Mouse (Mus musculus) liver, adult 2 months (tissue): ENCODE data around the gene Cd8a. TPM values are rescaled to one million over a fixed set of nuclear protein-coding genes. Genes with fewer than 3 reads are reported as not detected.

Source experiments
- DNase-seq: peaks from one replicate; pipeline ENCODE4 v3.0.0-alpha.2; 2011; ENCODE audit warnings: low read depth, low spot score; ENCODE audit errors: extremely low read depth
- H3K27ac ChIP-seq: fragments of 200-500 bp; replicated peaks from 2 replicates; pipeline ENCODE4 v1.5.1; 2012; ENCODE audit warnings: low read depth, mild to moderate bottlenecking, control low read depth, inconsistent platforms, low read length; ENCODE audit not compliant: insufficient read depth
- H3K27me3 ChIP-seq: fragments of 200-500 bp; 2 replicates; pipeline ENCODE4 v1.6.1; 2012; ENCODE audit warnings: mild to moderate bottlenecking, moderate library complexity, low read length, inconsistent platforms; ENCODE audit not compliant: control insufficient read depth, insufficient read depth
- H3K36me3 ChIP-seq: fragments of 200-500 bp; 2 replicates; pipeline ENCODE4 v1.6.1; 2012; ENCODE audit warnings: low read length, inconsistent platforms; ENCODE audit not compliant: control insufficient read depth, insufficient read depth
- H3K4me1 ChIP-seq: fragments of 200-500 bp; 2 replicates; pipeline ENCODE4 v1.6.1; 2011; ENCODE audit warnings: low read length; ENCODE audit not compliant: control insufficient read depth, insufficient read depth
- H3K4me3 ChIP-seq: fragments of 200-500 bp; 2 replicates; pipeline ENCODE4 v1.5.1; 2011; ENCODE audit warnings: low read depth, mild to moderate bottlenecking, control low read depth, low read length, moderate library complexity; ENCODE audit not compliant: insufficient read depth
- H3K79me2 ChIP-seq: fragments of 200-500 bp; 2 replicates; pipeline ENCODE4 v1.6.1; 2012; ENCODE audit warnings: inconsistent platforms, mild to moderate bottlenecking, low read length, moderate library complexity; ENCODE audit not compliant: control insufficient read depth, insufficient read depth
- H3K9ac ChIP-seq: fragments of 200-500 bp; 2 replicates; pipeline ENCODE4 v1.6.1; 2012; ENCODE audit warnings: low read depth, mild to moderate bottlenecking, control low read depth, inconsistent platforms, low read length
- CTCF ChIP-seq: fragments of 200-500 bp; IDR thresholded peaks from 2 replicates; pipeline ENCODE4 v1.5.1; 2011; ENCODE audit warnings: low read depth, low read length, control low read depth
- POLR2A ChIP-seq: fragments of 200-500 bp; IDR thresholded peaks from 2 replicates; pipeline ENCODE4 v1.6.1; 2011; ENCODE audit warnings: low read length, control low read depth; ENCODE audit not compliant: insufficient read depth; ENCODE audit errors: extremely low read depth
- WGBS: fragments of 180-500 bp; shearing (Covaris S2); methylation state at CpG from one replicate; pipeline ENCODE4 v1.1.7; 2018; 5-methylcytosine and 5-hydroxymethylcytosine counted together
- polyA plus RNA-seq: library from polyadenylated mRNA; depleted of rRNA; stranded (reverse); fragments of >200 nt; gene quantifications from 2 replicates; pipeline ENCODE4 v1.2.3, GENCODE M21; 2012
- total RNA-seq: library from RNA; depleted of rRNA; stranded (reverse); fragments of >200 nt; gene quantifications from 2 replicates; pipeline ENCODE4 v1.2.3, GENCODE M21; 2014

Gene Cd8a
- total and polyA plus RNA-seq, 2 experiments, result 0.18 to 0.22 TPM

DNA sequence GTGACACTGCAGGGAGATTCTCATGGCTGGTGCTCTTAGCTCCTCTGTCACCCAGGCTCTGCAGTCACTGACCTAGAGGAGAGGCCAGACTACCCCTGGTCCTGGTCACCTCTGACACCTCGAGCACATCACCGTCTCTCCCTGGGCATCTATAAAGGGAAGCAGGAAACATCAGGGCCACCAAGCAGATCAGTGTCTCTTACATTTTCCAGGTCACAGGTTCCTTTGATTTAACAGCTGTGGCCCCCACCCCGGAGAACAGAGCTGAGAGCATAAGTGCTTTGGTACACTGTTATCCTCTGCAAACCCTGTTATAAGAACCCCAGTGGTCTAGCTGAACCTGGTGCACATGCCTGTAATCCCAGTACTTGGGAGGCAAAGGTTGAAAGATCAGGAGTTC lies 40.2 kb upstream of the Cd8a start:
- WGBS, result 85% methylated on average over 3 of the region's 3 CpGs
- no peak overlapping the region for H3K27ac ChIP-seq
- H3K79me2 ChIP-seq, result no peaks in the 10 kb centered on the region
- no peaks in the 10 kb centered on the region for H3K4me1 ChIP-seq
- no peak overlapping the region for H3K9ac ChIP-seq
- TF ChIP-seq POLR2A (no peak), CTCF (no peak)
- H3K4me3 ChIP-seq, result no peak overlapping the region
- peak; percentile 4 for DNase-seq
- H3K36me3 ChIP-seq, result no peaks in the 10 kb centered on the region
- no peaks in the 10 kb centered on the region for H3K27me3 ChIP-seq

DNA sequence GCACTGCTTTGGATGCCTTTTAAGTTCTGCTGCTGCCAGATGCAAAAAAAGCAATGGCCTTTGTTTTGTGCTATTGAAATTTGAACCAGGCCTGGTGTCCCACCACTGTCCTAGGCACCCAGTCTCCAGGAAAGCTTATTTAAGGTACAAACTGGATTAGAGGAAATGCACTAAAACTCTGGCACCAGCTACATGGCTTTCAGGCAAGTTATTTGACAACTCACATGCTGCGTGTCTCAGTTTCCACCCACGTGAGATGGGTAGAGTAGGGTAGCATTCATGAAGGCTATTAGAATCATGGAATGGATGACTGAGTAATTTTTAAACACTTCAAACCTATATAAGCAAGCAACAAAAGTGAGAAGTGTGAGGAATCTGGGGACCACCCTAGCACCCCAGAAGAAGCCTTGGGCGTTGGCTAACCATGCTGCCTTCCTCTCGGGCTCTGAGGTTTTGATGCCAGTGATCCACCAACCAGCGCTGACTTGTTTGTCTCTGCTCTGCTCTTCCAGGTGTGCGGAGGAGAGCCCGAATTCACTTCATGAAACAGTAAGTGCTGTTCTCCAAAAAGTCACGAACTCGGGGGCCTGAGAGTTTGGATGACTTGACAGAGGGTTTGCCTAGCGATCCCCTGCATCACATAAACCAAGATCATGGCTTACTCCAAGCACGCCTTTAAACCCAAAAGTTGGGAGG lies 39.5 kb upstream of the Cd8a start:
- Histone ChIP-seq H3K9ac (no peak overlapping the region), H3K4me1 (no peaks in the 10 kb centered on the region), H3K4me3 (no peak overlapping the region), H3K27ac (no peak overlapping the region), H3K27me3 (no peaks in the 10 kb centered on the region), H3K36me3 (no peaks in the 10 kb centered on the region), H3K79me2 (no peaks in the 10 kb centered on the region)
- TF ChIP-seq CTCF (no peak), POLR2A (no peak)
- 91% methylated on average over 11 of the region's 11 CpGs for WGBS
- no peak for DNase-seq

DNA sequence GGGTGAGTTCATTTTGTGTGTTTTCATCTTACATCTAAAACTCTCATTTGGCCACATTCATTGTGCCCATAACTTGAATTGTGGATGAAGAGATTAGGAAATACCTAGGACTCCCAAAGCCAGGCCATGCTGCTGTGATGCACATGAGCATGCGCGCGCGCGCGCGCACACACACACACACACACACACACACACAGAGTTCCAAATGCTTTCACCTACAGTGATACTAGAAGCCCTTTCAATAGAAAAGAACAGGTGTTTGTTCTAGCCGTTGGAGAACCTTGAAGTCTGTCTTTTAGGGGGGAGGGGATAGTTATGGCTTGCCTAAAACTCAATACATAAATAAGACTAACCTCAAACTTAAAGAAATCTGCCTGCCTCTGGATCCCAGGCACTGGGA lies 35.6 kb upstream of the Cd8a start:
- Histone ChIP-seq H3K4me1 (no peaks in the 10 kb centered on the region), H3K27me3 (no peaks in the 10 kb centered on the region), H3K27ac (no peak overlapping the region), H3K4me3 (no peak overlapping the region), H3K36me3 (no peaks in the 10 kb centered on the region), H3K79me2 (no peaks in the 10 kb centered on the region), H3K9ac (no peak overlapping the region)
- 93% methylated on average over 8 of the region's 8 CpGs for WGBS
- DNase-seq, result no peak
- TF ChIP-seq CTCF, result no peak
- no peak for TF ChIP-seq POLR2A

- 83% methylated on average over 3 of the region's 3 CpGs for WGBS
These were observed 34.3 kb upstream of the Cd8a start for GRCm38 (mm10) chr6:71338941-71339340.

DNA sequence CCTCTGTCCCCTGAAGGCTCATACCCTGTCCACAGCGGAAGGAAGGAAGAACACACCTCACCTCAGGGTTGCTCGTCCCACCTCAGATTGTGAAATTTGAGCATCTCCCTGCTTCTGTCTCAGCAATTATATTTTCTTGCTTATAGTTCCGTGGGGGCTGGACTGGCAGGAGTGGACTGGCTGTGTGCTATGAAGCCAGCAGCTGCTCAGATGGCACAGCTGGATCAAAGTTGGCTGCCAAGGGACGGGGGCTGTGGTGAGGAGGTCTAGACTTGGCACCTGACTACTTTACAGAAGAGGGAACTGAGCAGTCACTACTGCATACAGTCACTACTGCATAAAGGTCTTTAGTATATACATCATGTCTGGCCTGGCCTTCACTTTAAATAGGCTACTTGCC lies 33.9 kb upstream of the Cd8a start:
- no peak overlapping the region for H3K27ac ChIP-seq
- H3K79me2 ChIP-seq, result no peaks in the 10 kb centered on the region
- H3K9ac ChIP-seq, result no peak overlapping the region
- no peaks in the 10 kb centered on the region for H3K4me1 ChIP-seq
- no peak overlapping the region for H3K4me3 ChIP-seq
- TF ChIP-seq CTCF, result no peak
- no peak for TF ChIP-seq POLR2A
- no peaks in the 10 kb centered on the region for H3K27me3 ChIP-seq
- no peak for DNase-seq
- WGBS, result 87% methylated on average over 4 of the region's 4 CpGs
- H3K36me3 ChIP-seq, result no peaks in the 10 kb centered on the region

More at GRCm38 (mm10) chr6:71338941-71339340, 34.3 kb upstream of the Cd8a start:
- H3K27me3 ChIP-seq, result no peaks in the 10 kb centered on the region
- no peak overlapping the region for H3K27ac ChIP-seq
- no peak overlapping the region for H3K4me3 ChIP-seq
- no peaks in the 10 kb centered on the region for H3K79me2 ChIP-seq
- H3K4me1 ChIP-seq, result no peaks in the 10 kb centered on the region
- TF ChIP-seq CTCF, result no peak
- TF ChIP-seq POLR2A, result no peak
- no peak overlapping the region for H3K9ac ChIP-seq
- no peaks in the 10 kb centered on the region for H3K36me3 ChIP-seq
- DNase-seq, result no peak

DNA sequence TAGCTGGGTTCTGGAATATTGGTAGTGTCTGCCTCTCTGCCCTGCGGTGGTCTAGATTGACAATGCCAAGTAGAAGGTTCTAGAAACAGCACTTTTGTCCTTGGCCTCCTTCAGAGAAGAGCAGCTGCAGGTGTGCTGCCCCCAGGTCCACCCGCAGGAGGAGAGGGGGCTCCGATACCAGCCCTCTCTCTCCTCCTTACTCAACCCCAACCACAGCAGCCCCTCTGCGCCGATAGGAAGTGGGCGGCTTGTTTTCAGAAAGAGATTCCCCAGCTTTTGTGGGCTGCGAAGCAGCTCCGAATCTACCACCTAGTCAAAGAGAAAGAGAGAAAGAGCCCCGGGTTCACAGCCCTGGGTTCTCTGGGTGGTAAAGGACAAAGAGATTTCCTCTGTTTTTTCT lies 32.0 kb upstream of the Cd8a start:
- H3K79me2 ChIP-seq, result no peaks in the 10 kb centered on the region
- H3K9ac ChIP-seq, result no peak overlapping the region
- H3K4me3 ChIP-seq, result no peak overlapping the region
- no peak for DNase-seq
- no peak overlapping the region for H3K27ac ChIP-seq
- WGBS, result 84% methylated on average over 9 of the region's 9 CpGs
- TF ChIP-seq POLR2A (no peak), CTCF (no peak)
- no peaks in the 10 kb centered on the region for H3K4me1 ChIP-seq
- H3K36me3 ChIP-seq, result no peaks in the 10 kb centered on the region
- no peaks in the 10 kb centered on the region for H3K27me3 ChIP-seq
